Mouse (Mus musculus): ENCODE measurements around the gene Igfbp5. TPM values are rescaled to one million over a fixed set of nuclear protein-coding genes. Genes with fewer than 3 reads are reported as not detected.

Igfbp5 gene
- 90.4 and 94.0 TPM in 2 replicates for polyA plus RNA-seq (2015; fragmentation: Nextera tagmentation; extraction: Ambion mirVana)

- Histone ChIP-seq H3K9ac (peak within 1 kb of the TSS; percentile 75), H3K4me2 (peak within 1 kb of the TSS; percentile 95), H3K27me3 (peaks cover 6% of the 10 kb centered on the region; the same call in 1 of the 2 replicates), H3K9me3 (replicated peaks) (no peaks in the 10 kb centered on the region), H3K36me3 (no peaks in the 10 kb centered on the region), H3K27ac (peak within 1 kb of the TSS; percentile 91), H3K4me1 (peaks cover 74% of the 10 kb centered on the region), H3K4me3 (replicated peaks) (peak within 1 kb of the TSS; percentile 56)
- ATAC-seq (replicated peaks; ENCODE audit: low FRiP score), result peak; percentile 50
- under 1% methylated on average over 38 of the region's 38 CpGs for WGBS
Observed at GRCm38 (mm10) chr1:72874287-72875211, at the start of gene Igfbp5. Igfbp5 (minus strand) TSS chr1:72874884.

- no peaks in the 10 kb centered on the region for H3K4me1 ChIP-seq
- H3K27ac ChIP-seq, result no peak overlapping the region
- no peak overlapping the region for H3K4me3 ChIP-seq (replicated peaks)
- H3K4me2 ChIP-seq, result no peak overlapping the region
- H3K9ac ChIP-seq, result no peak overlapping the region
- peak; percentile 60; the same call in 1 of the 2 replicates for ATAC-seq (replicated peaks; ENCODE audit: low FRiP score)
- no peaks in the 10 kb centered on the region for H3K9me3 ChIP-seq (replicated peaks)
- no peaks in the 10 kb centered on the region for H3K27me3 ChIP-seq
- no peaks in the 10 kb centered on the region for H3K36me3 ChIP-seq
- WGBS, result 39% methylated on average over 6 of the region's 6 CpGs
Observed at GRCm38 (mm10) chr1:72914815-72915214, 40.1 kb upstream of the Igfbp5 start.

DNA sequence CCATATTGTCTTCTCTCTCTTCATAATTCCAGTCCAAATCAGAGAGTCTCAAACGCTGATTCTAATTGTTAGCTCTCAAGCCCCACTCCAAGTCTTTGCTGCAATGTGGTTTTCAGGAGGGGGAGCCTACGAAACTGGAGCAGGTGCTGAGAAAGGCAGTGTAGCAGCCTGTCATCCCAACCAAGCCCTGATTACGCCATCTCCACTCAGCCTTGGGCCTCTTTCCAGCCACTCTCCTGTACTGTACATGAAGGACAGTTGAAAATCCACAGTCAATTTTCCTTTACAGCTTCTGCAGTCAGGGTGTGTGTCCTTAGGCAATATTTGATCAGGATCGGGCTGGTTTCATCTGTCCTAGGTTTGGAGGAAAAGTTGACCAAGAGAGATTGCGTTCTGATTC, 38.4 kb upstream of the Igfbp5 start:
- H3K27me3 ChIP-seq, result no peaks in the 10 kb centered on the region
- no peak overlapping the region for H3K4me2 ChIP-seq
- no peak for ATAC-seq (replicated peaks; ENCODE audit: low FRiP score)
- H3K36me3 ChIP-seq, result no peaks in the 10 kb centered on the region
- WGBS, result 82% methylated on average over 5 of the region's 5 CpGs
- H3K27ac ChIP-seq, result no peak overlapping the region
- no peak overlapping the region for H3K9ac ChIP-seq
- H3K4me1 ChIP-seq, result no peaks in the 10 kb centered on the region
- H3K9me3 ChIP-seq (replicated peaks), result no peaks in the 10 kb centered on the region
- H3K4me3 ChIP-seq (replicated peaks), result no peak overlapping the region

DNA sequence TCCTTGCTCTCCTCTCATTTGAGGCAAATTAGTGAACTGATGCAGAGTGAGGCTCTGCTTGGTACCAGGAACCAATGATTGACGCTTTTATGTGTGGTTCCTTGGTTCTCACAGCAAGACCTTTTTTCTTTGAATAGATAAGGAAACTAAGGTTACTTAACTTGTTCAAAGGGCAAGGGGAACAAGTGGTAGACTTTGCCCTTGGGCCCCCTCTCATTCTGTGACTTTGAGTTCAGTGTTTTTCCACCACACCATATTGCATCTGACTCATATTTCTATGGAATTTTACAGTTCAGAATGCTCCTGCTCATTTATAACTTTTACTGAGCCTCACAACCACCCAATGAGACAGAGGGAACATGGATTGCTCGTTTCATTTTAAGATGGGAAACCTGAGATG, 21.1 kb upstream of the Igfbp5 start:
- H3K4me1 ChIP-seq, result no peaks in the 10 kb centered on the region; the same call in 1 of the 2 replicates
- 62% methylated on average over 2 of the region's 2 CpGs for WGBS
- no peaks in the 10 kb centered on the region for H3K27me3 ChIP-seq
- H3K4me3 ChIP-seq (replicated peaks), result no peak overlapping the region
- no peak overlapping the region for H3K27ac ChIP-seq
- no peak overlapping the region for H3K4me2 ChIP-seq
- no peaks in the 10 kb centered on the region for H3K9me3 ChIP-seq (replicated peaks)
- no peaks in the 10 kb centered on the region for H3K36me3 ChIP-seq
- H3K9ac ChIP-seq, result no peak overlapping the region
- ATAC-seq (replicated peaks; ENCODE audit: low FRiP score), result no peak

GRCm38 (mm10) chr1:72887910-72888309, 13.2 kb upstream of the Igfbp5 start:
- no peak overlapping the region for H3K4me3 ChIP-seq (replicated peaks)
- H3K27me3 ChIP-seq, result no peaks in the 10 kb centered on the region
- H3K4me2 ChIP-seq, result no peak overlapping the region
- no peaks in the 10 kb centered on the region for H3K36me3 ChIP-seq
- H3K27ac ChIP-seq, result no peak overlapping the region
- ATAC-seq (replicated peaks; ENCODE audit: low FRiP score), result no peak
- no peaks in the 10 kb centered on the region for H3K9me3 ChIP-seq (replicated peaks)
- no peak overlapping the region for H3K9ac ChIP-seq
- WGBS, result 30% methylated on average over 1 of the region's 1 CpGs
- peaks cover 2% of the 10 kb centered on the region; the same call in 1 of the 2 replicates for H3K4me1 ChIP-seq

GRCm38 (mm10) chr1:72885819-72886169, 11.1 kb upstream of the Igfbp5 start:
- no peak overlapping the region for H3K9ac ChIP-seq
- peaks cover 2% of the 10 kb centered on the region; the same call in 1 of the 2 replicates for H3K4me1 ChIP-seq
- no peak overlapping the region for H3K4me3 ChIP-seq (replicated peaks)
- peak overlapping the region; percentile 56; the same call in 1 of the 2 replicates for H3K27ac ChIP-seq
- no peaks in the 10 kb centered on the region for H3K9me3 ChIP-seq (replicated peaks)
- no peaks in the 10 kb centered on the region for H3K27me3 ChIP-seq
- 0 out of 2 replicates have a peak, but pooled peaks have one; percentile 18 for ATAC-seq (replicated peaks; ENCODE audit: low FRiP score)
- 67% methylated on average over 7 of the region's 7 CpGs for WGBS
- no peak overlapping the region for H3K4me2 ChIP-seq
- no peaks in the 10 kb centered on the region for H3K36me3 ChIP-seq

GRCm38 (mm10) chr1:72885111-72885818, 10.6 kb upstream of the Igfbp5 start:
- peaks cover 2% of the 10 kb centered on the region; the same call in 1 of the 2 replicates for H3K4me1 ChIP-seq
- ATAC-seq (replicated peaks; ENCODE audit: low FRiP score), result 0 out of 2 replicates have a peak, but pooled peaks have one; percentile 40
- no peaks in the 10 kb centered on the region for H3K9me3 ChIP-seq (replicated peaks)
- no peaks in the 10 kb centered on the region for H3K36me3 ChIP-seq
- peak overlapping the region; percentile 56; the same call in 1 of the 2 replicates for H3K27ac ChIP-seq
- no peak overlapping the region for H3K9ac ChIP-seq
- WGBS, result 72% methylated on average over 11 of the region's 11 CpGs
- no peak overlapping the region for H3K4me2 ChIP-seq
- H3K4me3 ChIP-seq (replicated peaks), result no peak overlapping the region
- no peaks in the 10 kb centered on the region for H3K27me3 ChIP-seq

DNA sequence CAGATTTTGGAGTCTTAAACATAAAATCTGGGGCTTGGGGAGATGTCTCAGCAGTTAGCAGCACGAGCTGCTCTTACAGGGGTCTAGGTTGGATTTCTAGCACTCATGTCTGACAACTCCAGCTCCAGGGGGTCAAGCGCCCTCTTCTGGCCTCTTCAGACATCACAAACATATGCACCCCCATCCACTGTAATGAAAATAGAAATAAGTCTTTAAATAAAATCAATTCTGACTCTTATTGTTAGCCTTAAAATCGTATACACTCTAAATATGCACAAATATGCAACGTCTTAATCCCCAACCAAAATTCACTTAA, 4.6 kb upstream of the Igfbp5 start:
- no peak overlapping the region for H3K9ac ChIP-seq
- peaks cover 40% of the 10 kb centered on the region for H3K4me1 ChIP-seq
- peak overlapping the region; percentile 65; the same call in 1 of the 2 replicates for H3K27ac ChIP-seq
- peak overlapping the region; percentile 54 for H3K4me2 ChIP-seq
- ATAC-seq (replicated peaks; ENCODE audit: low FRiP score), result no peak
- no peaks in the 10 kb centered on the region for H3K36me3 ChIP-seq
- 43% methylated on average over 4 of the region's 4 CpGs for WGBS
- 0 out of 2 replicates have a peak overlapping the region, but pooled peaks have one; percentile 15 for H3K4me3 ChIP-seq (replicated peaks)
- no peaks in the 10 kb centered on the region for H3K9me3 ChIP-seq (replicated peaks)
- H3K27me3 ChIP-seq, result peaks cover 6% of the 10 kb centered on the region; the same call in 1 of the 2 replicates

GRCm38 (mm10) chr1:72878473-72879318, 4.0 kb upstream of the Igfbp5 start:
- H3K36me3 ChIP-seq, result no peaks in the 10 kb centered on the region
- peak overlapping the region; percentile 15 for H3K4me3 ChIP-seq (replicated peaks)
- no peak overlapping the region for H3K9ac ChIP-seq
- 14% methylated on average over 25 of the region's 25 CpGs for WGBS
- ATAC-seq (replicated peaks; ENCODE audit: low FRiP score), result peak; percentile 33; the same call in 1 of the 2 replicates
- H3K27me3 ChIP-seq, result peaks cover 6% of the 10 kb centered on the region; the same call in 1 of the 2 replicates
- H3K9me3 ChIP-seq (replicated peaks), result no peaks in the 10 kb centered on the region
- peak overlapping the region; percentile 65 for H3K27ac ChIP-seq
- peak overlapping the region; percentile 54 for H3K4me2 ChIP-seq
- peaks cover 46% of the 10 kb centered on the region for H3K4me1 ChIP-seq

DNA sequence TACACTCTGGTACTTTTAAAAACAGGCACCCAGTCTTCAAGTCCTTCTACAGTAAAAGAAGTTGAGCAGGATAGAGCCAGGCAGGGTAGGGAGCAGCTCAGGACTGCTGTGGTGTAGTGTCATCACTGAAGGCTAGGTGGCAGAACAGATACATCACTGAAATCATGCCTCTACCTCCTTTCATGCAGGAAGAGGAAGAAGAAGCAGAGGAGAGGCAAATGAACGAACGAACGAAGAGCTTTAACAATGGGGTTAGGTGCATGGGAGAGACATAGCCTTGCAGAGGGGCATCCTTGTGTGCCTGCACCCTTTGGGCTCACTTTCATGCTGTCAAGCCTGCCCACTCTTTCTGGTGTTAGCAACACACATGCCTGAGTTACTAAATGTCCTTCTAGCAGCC, 3.2 kb upstream of the Igfbp5 start:
- Histone ChIP-seq H3K27ac (peak overlapping the region; percentile 65), H3K36me3 (no peaks in the 10 kb centered on the region), H3K4me2 (peak overlapping the region; percentile 54), H3K9ac (no peak overlapping the region), H3K9me3 (replicated peaks) (no peaks in the 10 kb centered on the region), H3K27me3 (peaks cover 6% of the 10 kb centered on the region; the same call in 1 of the 2 replicates), H3K4me1 (peaks cover 50% of the 10 kb centered on the region), H3K4me3 (replicated peaks) (peak overlapping the region; percentile 15; the same call in 1 of the 2 replicates)
- 0 out of 2 replicates have a peak, but pooled peaks have one; percentile 41 for ATAC-seq (replicated peaks; ENCODE audit: low FRiP score)
- 0% methylated on average over 3 of the region's 3 CpGs for WGBS

GRCm38 (mm10) chr1:72876111-72876510, 1.4 kb upstream of the Igfbp5 start:
- Histone ChIP-seq H3K4me2 (0 out of 2 replicates have a peak overlapping the region, but pooled peaks have one; percentile 95), H3K27me3 (peaks cover 6% of the 10 kb centered on the region; the same call in 1 of the 2 replicates)
- 40% methylated on average over 3 of the region's 3 CpGs for WGBS

More at GRCm38 (mm10) chr1:72876111-72876510, 1.4 kb upstream of the Igfbp5 start:
- H3K4me1 ChIP-seq, result peaks cover 59% of the 10 kb centered on the region
- H3K9ac ChIP-seq, result no peak overlapping the region
- no peaks in the 10 kb centered on the region for H3K36me3 ChIP-seq
- H3K4me3 ChIP-seq (replicated peaks), result no peak overlapping the region
- no peak overlapping the region for H3K27ac ChIP-seq
- no peaks in the 10 kb centered on the region for H3K9me3 ChIP-seq (replicated peaks)
- ATAC-seq (replicated peaks; ENCODE audit: low FRiP score), result no peak

Measured in kidney, embryonic 15.5 days (tissue).